Mouse (Mus musculus): ENCODE data around the gene Slc48a1. TPM values are rescaled to one million over a fixed set of nuclear protein-coding genes. Genes with fewer than 3 reads are reported as not detected.
A peak's percentile ranks its signal among the peaks of the same experiment; 100 is the strongest.

The Slc48a1 gene
- polyA plus RNA-seq, 1 experiment from 2014 or later, result 46.8 TPM

DNA sequence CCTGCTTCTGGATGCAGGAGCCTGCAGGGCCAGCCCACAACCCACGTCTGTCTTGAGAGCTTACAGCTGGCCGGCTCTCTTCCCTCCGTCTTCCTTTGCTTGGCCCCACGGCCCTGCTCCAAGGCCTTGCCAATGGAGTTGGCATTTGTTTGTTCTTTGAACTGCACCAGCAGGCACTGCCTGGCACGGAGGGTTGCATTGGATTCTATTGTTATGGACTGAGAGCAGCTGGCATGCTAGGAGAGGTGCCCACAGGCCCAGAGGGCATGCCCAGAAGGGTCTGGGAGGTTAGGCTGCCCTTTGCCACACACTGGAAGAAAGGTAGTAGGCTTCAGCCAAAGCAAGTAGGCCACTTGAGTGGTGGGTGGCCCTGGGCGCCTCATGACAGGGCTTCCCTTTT lies 10.5 kb downstream of the Slc48a1 start:
- Histone ChIP-seq H3K27me3 (ENCODE audit: control insufficient read depth, insufficient read depth, low read depth, low read length) (no peaks in the 10 kb centered on the region), H3K36me3 (ENCODE audit: control insufficient read depth, insufficient read depth, low read length) (0 out of 2 replicates have a peak, but pooled peaks cover 2% of the 10 kb centered on the region), H3K4me1 (replicated peaks; ENCODE audit: control insufficient read depth, insufficient read depth, low read length) (peaks cover 22% of the 10 kb centered on the region), H3K4me2 (ENCODE audit: low read depth, low read length) (no peak overlapping the region), H3K9me3 (ENCODE audit: control insufficient read depth, low read length) (no peaks in the 10 kb centered on the region), H3K27ac (ENCODE audit: low read length) (0 out of 2 replicates have a peak overlapping the region, but pooled peaks have one; percentile 18), H3K4me3 (ENCODE audit: low read length) (no peak overlapping the region), H3K9ac (ENCODE audit: low read length) (no peak overlapping the region)
- ATAC-seq (ENCODE audit: low read depth), result no peak
- 31% methylated on average over 6 of the region's 6 CpGs for WGBS

DNA sequence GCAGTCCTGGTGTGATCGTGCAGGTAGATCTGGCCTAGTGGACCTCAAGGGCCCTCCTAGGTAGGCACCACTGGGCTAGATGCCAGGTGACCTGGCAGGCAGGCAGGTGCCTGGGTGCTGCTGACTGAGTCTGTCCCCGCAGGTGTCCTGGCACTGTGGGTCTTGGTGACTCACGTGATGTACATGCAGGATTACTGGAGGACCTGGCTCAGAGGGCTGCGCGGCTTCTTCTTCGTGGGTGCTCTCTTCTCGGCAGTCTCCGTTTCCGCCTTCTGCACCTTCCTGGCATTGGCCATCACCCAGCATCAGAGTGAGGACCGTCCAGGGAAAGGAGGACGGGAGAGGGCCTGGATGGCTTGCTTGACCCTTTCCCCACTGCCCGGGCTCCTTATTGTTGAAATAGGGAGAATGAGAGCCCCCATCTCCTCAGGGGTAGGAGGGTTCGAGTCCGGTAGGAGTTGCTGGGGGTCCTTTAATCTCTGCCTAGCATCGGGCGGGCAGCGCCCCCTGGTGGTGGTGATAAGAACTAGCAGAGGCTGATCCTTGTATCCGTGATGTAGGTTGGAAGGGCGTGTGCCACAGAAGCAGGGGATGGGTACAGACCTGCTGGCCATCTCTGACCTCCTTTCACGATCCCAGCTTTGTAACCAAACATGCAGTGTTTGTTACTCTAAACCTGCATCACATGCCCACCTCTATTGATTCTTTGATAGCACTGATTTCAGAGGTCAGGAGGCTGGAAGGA lies 11.6 kb downstream of the Slc48a1 start:
- Histone ChIP-seq H3K9ac (ENCODE audit: low read length) (no peak overlapping the region), H3K36me3 (ENCODE audit: control insufficient read depth, insufficient read depth, low read length) (peaks cover 12% of the 10 kb centered on the region), H3K4me2 (ENCODE audit: low read depth, low read length) (no peak overlapping the region), H3K27ac (ENCODE audit: low read length) (no peak overlapping the region), H3K27me3 (ENCODE audit: control insufficient read depth, insufficient read depth, low read depth, low read length) (no peaks in the 10 kb centered on the region), H3K4me3 (ENCODE audit: low read length) (no peak overlapping the region), H3K9me3 (ENCODE audit: control insufficient read depth, low read length) (no peaks in the 10 kb centered on the region), H3K4me1 (replicated peaks; ENCODE audit: control insufficient read depth, insufficient read depth, low read length) (peaks cover 20% of the 10 kb centered on the region)
- ATAC-seq (ENCODE audit: low read depth), result peak; percentile 40; the same call in 1 of the 2 replicates
- WGBS, result 50% methylated on average over 20 of the region's 20 CpGs

DNA sequence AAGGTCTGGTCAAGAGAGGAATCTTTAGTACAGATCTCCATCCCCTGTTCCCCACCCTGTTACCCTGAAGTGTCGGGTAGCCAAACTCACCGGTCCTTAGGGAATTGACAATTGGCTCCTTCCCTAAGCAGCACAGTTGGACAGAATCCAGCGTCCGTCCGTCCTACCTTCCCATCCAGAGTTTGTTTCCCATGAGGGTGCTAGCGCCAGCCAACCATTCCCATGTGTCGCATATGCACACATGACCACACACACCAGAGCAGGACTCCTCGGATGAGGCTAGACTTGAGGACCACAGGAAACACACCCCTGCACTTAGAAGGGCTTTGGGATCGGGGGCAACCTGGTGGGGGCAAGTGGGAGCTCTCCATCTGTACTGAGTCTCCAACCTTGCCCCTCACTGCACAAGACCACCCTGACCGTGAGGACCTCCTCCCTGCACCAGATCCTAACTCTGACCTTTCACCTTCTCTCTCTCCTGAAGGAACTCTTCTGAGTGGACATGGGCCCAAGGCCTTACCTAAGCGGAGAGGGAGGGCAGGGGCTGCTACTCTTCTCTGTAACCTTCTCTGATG lies 12.9 kb downstream of the Slc48a1 start:
- Histone ChIP-seq H3K4me2 (ENCODE audit: low read depth, low read length) (no peak overlapping the region), H3K9me3 (ENCODE audit: control insufficient read depth, low read length) (no peaks in the 10 kb centered on the region), H3K4me3 (ENCODE audit: low read length) (no peak overlapping the region), H3K27me3 (ENCODE audit: control insufficient read depth, insufficient read depth, low read depth, low read length) (no peaks in the 10 kb centered on the region), H3K36me3 (ENCODE audit: control insufficient read depth, insufficient read depth, low read length) (peaks cover 21% of the 10 kb centered on the region), H3K9ac (ENCODE audit: low read length) (no peak overlapping the region), H3K4me1 (replicated peaks; ENCODE audit: control insufficient read depth, insufficient read depth, low read length) (peaks cover 19% of the 10 kb centered on the region), H3K27ac (ENCODE audit: low read length) (no peak overlapping the region)
- ATAC-seq (ENCODE audit: low read depth), result no peak
- 85% methylated on average over 11 of the region's 11 CpGs for WGBS

DNA sequence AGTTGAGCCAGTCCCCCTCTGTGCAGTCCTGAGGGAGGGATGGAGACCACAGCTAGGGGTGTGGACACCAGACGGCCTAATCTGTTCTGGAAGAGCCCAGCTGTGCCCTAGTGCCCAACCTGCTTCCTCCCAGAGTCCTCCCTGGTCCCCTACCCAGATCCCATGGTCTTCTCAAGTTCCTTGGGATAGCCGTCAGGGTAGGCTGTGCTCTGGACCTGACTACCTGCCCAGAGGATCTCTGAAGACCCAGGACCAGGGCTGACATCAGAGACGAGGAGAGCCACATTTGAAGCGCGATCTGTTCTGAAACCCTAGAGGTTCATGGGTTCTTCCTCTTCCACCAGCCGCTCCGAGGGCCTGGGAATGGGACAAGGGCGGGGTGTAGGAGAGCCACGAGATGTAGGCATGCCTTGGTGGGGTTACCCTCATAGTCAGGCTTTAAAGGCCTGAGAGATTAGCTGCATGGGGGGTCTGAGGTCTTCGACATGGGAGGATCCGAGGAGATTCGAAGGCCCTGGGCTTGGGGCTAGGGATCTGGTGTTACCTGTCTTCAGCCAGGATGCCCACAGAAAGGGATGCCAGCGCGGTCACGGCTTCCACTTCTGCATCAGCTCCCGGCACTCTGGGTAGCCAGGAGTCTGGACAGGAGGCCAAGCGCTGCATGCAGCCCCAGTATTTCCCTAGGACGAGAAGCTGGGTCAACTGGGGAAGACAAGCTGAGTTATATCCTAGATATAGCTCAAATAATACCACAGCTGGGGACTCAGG lies 15.2 kb downstream of the Slc48a1 start:
- peaks cover 28% of the 10 kb centered on the region for H3K36me3 ChIP-seq (ENCODE audit: control insufficient read depth, insufficient read depth, low read length)
- no peaks in the 10 kb centered on the region for H3K9me3 ChIP-seq (ENCODE audit: control insufficient read depth, low read length)

DNA sequence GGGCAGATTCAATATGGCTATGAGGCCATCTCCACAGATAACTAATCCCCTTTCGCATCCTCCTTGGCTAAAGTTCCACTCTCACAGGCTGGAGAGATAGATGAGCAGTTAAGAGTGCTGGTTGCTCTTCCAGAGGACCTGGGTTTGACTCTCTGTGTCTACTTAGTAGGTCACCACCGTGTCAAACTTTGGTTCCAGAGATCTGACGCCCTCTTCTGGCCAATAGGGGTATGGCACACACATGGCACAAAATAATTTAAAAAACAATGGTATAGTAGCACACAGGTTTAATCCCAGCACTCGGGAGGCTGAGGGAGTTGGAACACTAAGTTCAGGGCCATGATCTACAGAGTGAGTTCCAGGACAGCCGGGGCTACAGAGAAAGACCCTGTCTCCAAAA lies 15.9 kb downstream of the Slc48a1 start:
- H3K4me3 ChIP-seq (ENCODE audit: low read length), result no peak overlapping the region
- no peaks in the 10 kb centered on the region for H3K27me3 ChIP-seq (ENCODE audit: control insufficient read depth, insufficient read depth, low read depth, low read length)
- H3K4me1 ChIP-seq (replicated peaks; ENCODE audit: control insufficient read depth, insufficient read depth, low read length), result no peaks in the 10 kb centered on the region
- no peaks in the 10 kb centered on the region for H3K9me3 ChIP-seq (ENCODE audit: control insufficient read depth, low read length)
- no peak overlapping the region for H3K4me2 ChIP-seq (ENCODE audit: low read depth, low read length)
- H3K9ac ChIP-seq (ENCODE audit: low read length), result no peak overlapping the region
- no peak for ATAC-seq (ENCODE audit: low read depth)
- WGBS, result 74% methylated on average over 5 of the region's 5 CpGs
- H3K36me3 ChIP-seq (ENCODE audit: control insufficient read depth, insufficient read depth, low read length), result peaks cover 34% of the 10 kb centered on the region
- H3K27ac ChIP-seq (ENCODE audit: low read length), result no peak overlapping the region

More for the DNA sequence above, 15.2 kb downstream of the Slc48a1 start:
- Histone ChIP-seq H3K4me2 (ENCODE audit: low read depth, low read length) (no peak overlapping the region), H3K27me3 (ENCODE audit: control insufficient read depth, insufficient read depth, low read depth, low read length) (no peaks in the 10 kb centered on the region), H3K4me3 (ENCODE audit: low read length) (no peak overlapping the region), H3K27ac (ENCODE audit: low read length) (no peak overlapping the region), H3K4me1 (replicated peaks; ENCODE audit: control insufficient read depth, insufficient read depth, low read length) (peaks cover 6% of the 10 kb centered on the region), H3K9ac (ENCODE audit: low read length) (no peak overlapping the region)
- ATAC-seq (ENCODE audit: low read depth), result no peak
- WGBS, result 90% methylated on average over 18 of the region's 18 CpGs

DNA sequence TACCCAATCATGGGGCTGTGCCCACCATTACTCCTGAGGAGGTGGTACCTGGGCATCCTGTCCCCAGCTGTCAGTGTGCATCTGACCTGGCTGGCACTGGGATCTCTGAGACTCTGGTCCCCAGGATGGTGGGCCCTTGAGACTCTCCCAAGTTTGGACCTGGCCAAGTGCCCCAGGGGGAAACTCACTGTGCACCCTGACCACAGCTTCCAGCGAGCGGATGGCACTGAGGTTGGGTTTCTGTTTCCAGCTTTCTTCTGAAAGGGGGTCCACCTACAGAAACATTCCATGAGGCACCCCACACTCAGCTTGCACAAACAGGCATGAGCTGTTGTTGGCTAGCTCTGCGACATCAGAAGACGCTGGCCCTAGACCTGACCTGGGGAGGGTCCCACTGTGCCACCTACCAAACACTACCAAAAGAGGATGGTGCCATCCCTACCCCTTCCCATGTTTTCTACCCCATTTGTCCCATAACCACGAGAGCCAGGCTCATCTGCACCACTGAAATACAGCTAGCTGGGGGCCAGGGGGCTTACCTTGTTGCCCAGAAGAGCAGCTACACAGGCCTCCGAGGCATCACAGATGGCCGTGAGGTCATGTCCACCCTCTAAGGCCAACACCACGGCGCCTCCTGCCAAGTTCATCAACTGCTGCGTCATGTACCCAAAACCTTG lies 17.4 kb downstream of the Slc48a1 start:
- no peak overlapping the region for H3K9ac ChIP-seq (ENCODE audit: low read length)
- no peak overlapping the region for H3K27ac ChIP-seq (ENCODE audit: low read length)
- no peaks in the 10 kb centered on the region for H3K4me1 ChIP-seq (replicated peaks; ENCODE audit: control insufficient read depth, insufficient read depth, low read length)
- H3K9me3 ChIP-seq (ENCODE audit: control insufficient read depth, low read length), result no peaks in the 10 kb centered on the region
- H3K4me3 ChIP-seq (ENCODE audit: low read length), result no peak overlapping the region
- no peaks in the 10 kb centered on the region for H3K27me3 ChIP-seq (ENCODE audit: control insufficient read depth, insufficient read depth, low read depth, low read length)
- H3K4me2 ChIP-seq (ENCODE audit: low read depth, low read length), result no peak overlapping the region
- no peak for ATAC-seq (ENCODE audit: low read depth)
- peaks cover 46% of the 10 kb centered on the region for H3K36me3 ChIP-seq (ENCODE audit: control insufficient read depth, insufficient read depth, low read length)
- WGBS, result 90% methylated on average over 10 of the region's 10 CpGs

DNA sequence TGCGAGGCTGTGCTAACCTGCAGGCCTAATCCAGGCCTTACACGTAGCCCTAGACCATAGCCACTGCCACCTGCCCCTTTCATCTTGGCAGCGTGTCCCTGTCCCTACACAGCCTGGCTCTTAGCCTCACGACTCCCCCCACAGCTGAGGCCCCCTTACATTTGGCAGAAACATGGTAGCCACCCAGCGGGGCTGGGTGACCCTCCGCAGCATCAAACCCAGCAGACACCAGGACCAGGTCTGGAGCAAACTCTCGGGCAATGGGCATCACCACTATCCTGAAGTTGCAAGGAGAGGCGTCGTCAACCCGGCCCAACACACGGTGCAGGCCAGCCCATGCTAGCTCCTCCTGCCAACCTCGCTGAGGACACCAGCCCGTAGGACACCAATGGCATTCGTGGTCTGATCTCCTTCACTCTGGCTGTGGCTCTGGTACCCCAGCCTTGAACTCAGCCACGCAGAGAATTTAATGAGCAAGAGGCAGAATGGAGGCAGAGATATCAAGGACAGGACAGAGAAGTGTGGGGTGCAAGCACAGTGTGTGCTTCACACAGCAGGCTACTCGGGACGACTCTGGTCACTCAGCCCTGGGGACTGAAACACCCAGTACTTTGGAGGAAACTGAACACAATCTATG lies 18.5 kb downstream of the Slc48a1 start:
- 92% methylated on average over 17 of the region's 17 CpGs for WGBS
- H3K9ac ChIP-seq (ENCODE audit: low read length), result no peak overlapping the region
- ATAC-seq (ENCODE audit: low read depth), result no peak
- H3K4me2 ChIP-seq (ENCODE audit: low read depth, low read length), result no peak overlapping the region
- no peak overlapping the region for H3K4me3 ChIP-seq (ENCODE audit: low read length)
- no peaks in the 10 kb centered on the region for H3K9me3 ChIP-seq (ENCODE audit: control insufficient read depth, low read length)
- H3K36me3 ChIP-seq (ENCODE audit: control insufficient read depth, insufficient read depth, low read length), result peaks cover 49% of the 10 kb centered on the region
- no peak overlapping the region for H3K27ac ChIP-seq (ENCODE audit: low read length)
- no peaks in the 10 kb centered on the region for H3K4me1 ChIP-seq (replicated peaks; ENCODE audit: control insufficient read depth, insufficient read depth, low read length)
- H3K27me3 ChIP-seq (ENCODE audit: control insufficient read depth, insufficient read depth, low read depth, low read length), result no peaks in the 10 kb centered on the region

DNA sequence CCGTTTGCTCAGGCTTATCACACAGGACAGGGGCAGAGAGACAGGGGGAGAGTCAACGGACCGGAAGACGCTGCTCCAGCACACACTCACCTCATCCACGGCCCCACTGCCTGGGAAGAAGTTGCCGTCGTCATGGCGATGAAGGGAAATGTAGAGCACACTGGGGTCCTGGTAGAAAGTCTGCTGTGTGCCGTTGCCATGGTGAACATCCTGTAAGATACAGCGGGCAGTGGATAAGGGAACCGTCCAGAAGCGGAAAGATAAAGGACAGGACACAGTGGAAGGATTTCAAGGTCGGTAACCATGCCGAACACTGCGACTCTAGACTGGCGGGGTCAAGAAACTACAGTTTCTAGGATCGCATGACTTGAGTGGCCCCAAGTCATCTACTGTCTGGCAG lies 19.8 kb downstream of the Slc48a1 start:
- no peak overlapping the region for H3K4me2 ChIP-seq (ENCODE audit: low read depth, low read length)
- H3K27me3 ChIP-seq (ENCODE audit: control insufficient read depth, insufficient read depth, low read depth, low read length), result no peaks in the 10 kb centered on the region
- ATAC-seq (ENCODE audit: low read depth), result no peak
- H3K9ac ChIP-seq (ENCODE audit: low read length), result no peak overlapping the region
- H3K9me3 ChIP-seq (ENCODE audit: control insufficient read depth, low read length), result no peaks in the 10 kb centered on the region
- no peaks in the 10 kb centered on the region for H3K4me1 ChIP-seq (replicated peaks; ENCODE audit: control insufficient read depth, insufficient read depth, low read length)
- H3K27ac ChIP-seq (ENCODE audit: low read length), result no peak overlapping the region
- H3K4me3 ChIP-seq (ENCODE audit: low read length), result no peak overlapping the region
- peaks cover 54% of the 10 kb centered on the region for H3K36me3 ChIP-seq (ENCODE audit: control insufficient read depth, insufficient read depth, low read length)
- WGBS, result 54% methylated on average over 17 of the region's 17 CpGs
